Mouse (Mus musculus): ENCODE data around the gene Gm21994. TPM values are rescaled to one million over a fixed set of nuclear protein-coding genes. Genes with fewer than 3 reads are reported as not detected.
A peak's percentile ranks its signal among the peaks of the same experiment; 100 is the strongest.
"Not testable (repeated sequence)": the region's sequence is repeated elsewhere in the genome, so short reads cannot be mapped to it uniquely, and the experiment has no call there.

Gm21994 gene
- total RNA-seq (2015): 6.4 and 6.9 TPM in 2 replicates
- total RNA-seq (2017): 3.3 and 5.9 TPM in 2 replicates

GRCm38 (mm10) chr2:150255491-150255890 is at the start of gene Gm21994:
Gene Gm21994, minus strand, starts transcription at chr2:150255591.
- ATAC-seq (replicated peaks; ENCODE audit: poor library complexity): not testable (repeated sequence)

GRCm38 (mm10) chr2:150299096-150299495 is 43.7 kb upstream of the Gm21994 start:
- no peak for ATAC-seq (replicated peaks; ENCODE audit: poor library complexity)

- ATAC-seq (replicated peaks; ENCODE audit: poor library complexity): no peak
Measured at GRCm38 (mm10) chr2:150293669-150294068, 38.3 kb upstream of the Gm21994 start.

- not testable (repeated sequence) for ATAC-seq (replicated peaks; ENCODE audit: poor library complexity)
Measured at GRCm38 (mm10) chr2:150257291-150257690, 1.9 kb upstream of the Gm21994 start, which contains the start of gene Gm14124. Gene Gm14124, plus strand, starts transcription at chr2:150257517.

GRCm38 (mm10) chr2:150256861-150257260 is 1.5 kb upstream of the Gm21994 start:
- ATAC-seq (replicated peaks; ENCODE audit: poor library complexity): not testable (repeated sequence)

- no peak for ATAC-seq (replicated peaks; ENCODE audit: poor library complexity)
Measured at GRCm38 (mm10) chr2:150243211-150243610, 12.2 kb downstream of the Gm21994 start.

- ATAC-seq (replicated peaks; ENCODE audit: poor library complexity): not testable (repeated sequence)
Measured at GRCm38 (mm10) chr2:150223263-150223662, 32.1 kb downstream of the Gm21994 start.

- peak; percentile 15 for ATAC-seq (replicated peaks; ENCODE audit: poor library complexity)
Measured at GRCm38 (mm10) chr2:150218363-150218725, 37.0 kb downstream of the Gm21994 start.

GRCm38 (mm10) chr2:150217600-150218362 is 37.6 kb downstream of the Gm21994 start, which contains the start of gene Zfp937:
Gene Zfp937, plus strand, starts transcription at chr2:150218073.
- peak; percentile 98 for ATAC-seq (replicated peaks; ENCODE audit: poor library complexity)

Other genes with a start within 250 kb of the Gm21994 start
- 10.3 and 12.9 TPM in 2 replicates for gene Zfp120, start 118.9 kb downstream of the Gm21994 start, total RNA-seq (2015)
- 15.7 and 19.5 TPM in 2 replicates for gene Zfp120, start 118.9 kb downstream of the Gm21994 start, total RNA-seq (2017)
- gene Gm10770, start 75.9 kb downstream of the Gm21994 start, total RNA-seq (2015): not detected in 2 replicates
- not detected in 2 replicates for gene Gm10770, start 75.9 kb downstream of the Gm21994 start, total RNA-seq (2017)
- gene Gm14139, start 73.8 kb downstream of the Gm21994 start, total RNA-seq (2015): not detected in 2 replicates
- gene Gm14139, start 73.8 kb downstream of the Gm21994 start, total RNA-seq (2017): not detected in 2 replicates
- gene Zfp937, start 37.5 kb downstream of the Gm21994 start, total RNA-seq (2015): 2.1 and 3.5 TPM in 2 replicates
- 1.4 and 2.4 TPM in 2 replicates for gene Zfp937, start 37.5 kb downstream of the Gm21994 start, total RNA-seq (2017)
- not detected in 2 replicates for gene Gm14124, start 1.9 kb upstream of the Gm21994 start, total RNA-seq (2015)
- gene Gm14124, start 1.9 kb upstream of the Gm21994 start, total RNA-seq (2017): not detected in 2 replicates
- 1.5 and 1.7 TPM in 2 replicates for gene Gm10130, start 68.1 kb upstream of the Gm21994 start, total RNA-seq (2015)
- gene Gm10130, start 68.1 kb upstream of the Gm21994 start, total RNA-seq (2017): 10.7 and 18.8 TPM in 2 replicates
- gene 3300002I08Rik, start 107.2 kb upstream of the Gm21994 start, total RNA-seq (2015): 2.2 and 2.4 TPM in 2 replicates
- 4.9 and 6.6 TPM in 2 replicates for gene 3300002I08Rik, start 107.2 kb upstream of the Gm21994 start, total RNA-seq (2017)
- gene Zfp442, start 195.9 kb upstream of the Gm21994 start, total RNA-seq (2015): 3.1 and 4.5 TPM in 2 replicates
- 4.5 TPM in 2 replicates for gene Zfp442, start 195.9 kb upstream of the Gm21994 start, total RNA-seq (2017)
- 0.12 and 1.1 TPM in 2 replicates for gene Zfp345, start 229.5 kb upstream of the Gm21994 start, total RNA-seq (2015)
- gene Zfp345, start 229.5 kb upstream of the Gm21994 start, total RNA-seq (2017): 0.17 TPM in 1 of 2 replicates, not detected in the other